In genomic region chr10:3718021-3718865, GRCm38 (mm10) we compare ENCODE assay signal across 8 mouse cellular contexts. TPM values are rescaled to one million over a fixed set of nuclear protein-coding genes. Genes with fewer than 3 reads are reported as not detected.
DNase-seq lines count a peak whose midpoint lies in the region; ATAC-seq and TF ChIP-seq lines count a peak whose summit lies in the region.

No protein-coding gene starts in this region.

- peak; percentile 2 to 17 for DNase-seq in left cerebral cortex, adult 18-20 months (ENCODE audit: low spot score in 2 of 2)
- no peak for DNase-seq in left cerebral cortex, adult 11 months (ENCODE audit: low spot score)
- peak; percentile 88 for DNase-seq in large intestine, adult 2 months (ENCODE audit: low read depth, low spot score)
- peak; percentile 88 for DNase-seq in lung, postnatal 10 days
- DNase-seq in thymus, adult 2 months = no peak
- DNase-seq in adipocyte (ENCODE audit: low spot score) = no peak

- peak; percentile 43; the same call in 1 of the 2 replicates for TF ChIP-seq POLR2A in cortical plate, adult 2 months (IDR thresholded peaks at IDR 0.05; ENCODE audit: extremely low read depth, insufficient read depth, low read length)
- TF ChIP-seq POLR2A in thymus, adult 2 months (IDR thresholded peaks at IDR 0.05; ENCODE audit: control insufficient read depth, extremely low read depth, insufficient read depth, low read length, poor library complexity) = no peak

- peak overlapping the region; percentile 44 for H3K4me2 ChIP-seq in heart, embryonic 16.5 days (ENCODE audit: low read depth, low read length)

- H3K4me1 ChIP-seq in cortical plate, adult 2 months (ENCODE audit: control insufficient read depth, insufficient read depth, low read length) = no peaks in the 10 kb centered on the region; the same call in 1 of the 2 replicates
- H3K4me1 ChIP-seq in heart, embryonic 16.5 days (ENCODE audit: control insufficient read depth, insufficient read depth, low read length) = peaks cover 12% of the 10 kb centered on the region
- no peaks in the 10 kb centered on the region for H3K4me1 ChIP-seq in thymus, adult 2 months (replicated peaks; ENCODE audit: control insufficient read depth, insufficient read depth, low read length)

- peak overlapping the region; percentile 34 for H3K4me3 ChIP-seq in cortical plate, adult 2 months (ENCODE audit: insufficient read depth, low read length)
- peak overlapping the region; percentile 20 for H3K4me3 ChIP-seq in heart, embryonic 16.5 days (ENCODE audit: low read length)
- no peak overlapping the region for H3K4me3 ChIP-seq in thymus, adult 2 months (ENCODE audit: control insufficient read depth, insufficient read depth, low read length)

- H3K27me3 ChIP-seq in heart, embryonic 16.5 days (ENCODE audit: control insufficient read depth, insufficient read depth, low read length) = no peaks in the 10 kb centered on the region; the same call in 1 of the 2 replicates
- no peaks in the 10 kb centered on the region for H3K27me3 ChIP-seq in thymus, adult 2 months (ENCODE audit: control insufficient read depth, insufficient read depth, low read length)

- H3K9me3 ChIP-seq in heart, embryonic 16.5 days (replicated peaks; ENCODE audit: control insufficient read depth, low read length) = 0 out of 2 replicates have a peak, but pooled peaks cover 2% of the 10 kb centered on the region

- peak; percentile 90 for ATAC-seq in heart, embryonic 16.5 days (replicated peaks; ENCODE audit: extremely low read depth, insufficient read depth, low FRiP score)

- H3K36me3 ChIP-seq in heart, embryonic 16.5 days (ENCODE audit: control insufficient read depth, insufficient read depth) = no peaks in the 10 kb centered on the region
- H3K36me3 ChIP-seq in thymus, adult 2 months (ENCODE audit: control insufficient read depth, insufficient read depth, low read length) = no peaks in the 10 kb centered on the region

- peak overlapping the region; percentile 56 for H3K9ac ChIP-seq in heart, embryonic 16.5 days (ENCODE audit: low read length)

- TF ChIP-seq CTCF in cortical plate, adult 2 months (IDR thresholded peaks at IDR 0.05; ENCODE audit: extremely low read depth, insufficient read depth, low read length) = no peak
- TF ChIP-seq CTCF in thymus, adult 2 months (IDR thresholded peaks at IDR 0.05; ENCODE audit: borderline replicate concordance, control insufficient read depth, extremely low read depth, insufficient read depth, low read length, poor library complexity) = no peak

- H3K27ac ChIP-seq in cortical plate, adult 2 months (ENCODE audit: insufficient read depth, low read length) = peak overlapping the region; percentile 80
- peak overlapping the region; percentile 81 for H3K27ac ChIP-seq in heart, embryonic 16.5 days (ENCODE audit: low read length)
- no peak overlapping the region for H3K27ac ChIP-seq in thymus, adult 2 months (ENCODE audit: control insufficient read depth, insufficient read depth, low read length)

- 37% methylated on average over 16 of the region's 16 CpGs for WGBS in heart, embryonic 16.5 days
- 39% methylated on average over 16 of the region's 16 CpGs for WGBS in large intestine, adult 2 months
- 33% methylated on average over 16 of the region's 16 CpGs for WGBS in thymus, adult 2 months

RNA-seq across cellular contexts. Expression of gene Plekhg1, which starts 21.9 kb away (rescaled TPM):
- 1 to 10 TPM; 7.2 to 8.6 TPM for total RNA-seq in left cerebral cortex, adult 18-20 months (2021)
- polyA plus RNA-seq in cortical plate, adult 2 months (2012; rRNA removed) = 7.1 and 7.3 TPM in 2 replicates
- 8.1 and 9.3 TPM in 2 replicates for polyA plus RNA-seq in heart, embryonic 16.5 days (2015; fragmentation: Nextera tagmentation; extraction: Ambion mirVana)
- 1.1 and 2.5 TPM in 2 replicates for polyA plus RNA-seq in large intestine, adult 2 months (2012; rRNA removed)
- polyA plus RNA-seq in thymus, adult 2 months (2012; rRNA removed) = 2.0 and 2.3 TPM in 2 replicates

Comparison
In these comparisons a context has a peak if more than half of its experiments do, and no peak if none do; other contexts are left out.
1. DNase-seq: peak in left cerebral cortex, adult 18-20 months (2 of 2), large intestine, adult 2 months (single experiment) and lung, postnatal 10 days (single experiment); none in left cerebral cortex, adult 11 months (single experiment), thymus, adult 2 months (single experiment) and adipocyte (single experiment).